Comparison of ENCODE assay signal across 50 mouse cellular contexts in the genomic region with DNA sequence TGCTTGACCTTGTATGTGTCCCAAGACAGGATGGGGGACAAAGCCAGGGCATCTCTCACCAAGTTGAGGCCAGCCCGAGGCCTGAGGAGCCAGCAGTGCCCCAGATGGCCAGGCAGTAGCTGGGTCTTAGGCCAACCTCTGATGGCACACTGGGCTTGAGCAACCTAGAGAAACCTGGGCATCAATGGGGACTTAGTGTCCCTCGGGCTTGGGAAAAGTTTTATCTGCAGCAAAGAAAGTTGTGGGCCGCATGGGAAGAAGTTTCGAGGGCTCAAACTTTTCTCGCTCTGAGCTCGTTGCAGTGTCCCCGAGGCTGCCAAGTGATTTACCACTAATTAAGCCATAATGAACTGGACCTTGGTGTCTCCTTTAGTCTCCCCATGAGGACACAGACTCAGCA. TPM values are rescaled to one million over a fixed set of nuclear protein-coding genes. Genes with fewer than 3 reads are reported as not detected.
"Had no signal": no experiment of that assay in that cellular context is flagged by ENCODE, and none has a peak within 500 bp of the region (broad histone marks: within the 10 kb centered on the region; RNA-seq: fewer than 3 reads in every experiment).

No protein-coding gene starts in this region.

- H3K4me1 ChIP-seq: heart, embryonic 12.5 days; heart, embryonic 13.5 days; heart, embryonic 15.5 days had no signal

- H3K27ac ChIP-seq: heart, embryonic 13.5 days; heart, embryonic 15.5 days; hindbrain, embryonic 10.5 days; hindbrain, embryonic 12.5 days; hindbrain, embryonic 13.5 days; hindbrain, embryonic 14.5 days; hindbrain, embryonic 15.5 days; hindbrain, postnatal 0 days; intestine, embryonic 15.5 days; kidney, embryonic 15.5 days; kidney, postnatal 0 days; layer of hippocampus, adult 2 months had no signal

- H3K9ac ChIP-seq: heart, embryonic 12.5 days; heart, embryonic 13.5 days; heart, embryonic 15.5 days; hindbrain, embryonic 12.5 days; hindbrain, embryonic 13.5 days; hindbrain, embryonic 14.5 days; hindbrain, embryonic 15.5 days; intestine, embryonic 15.5 days; kidney, embryonic 15.5 days had no signal

- H3K36me3 ChIP-seq: heart, embryonic 12.5 days; heart, embryonic 13.5 days; heart, embryonic 15.5 days; hindbrain, embryonic 10.5 days; hindbrain, embryonic 12.5 days; hindbrain, embryonic 13.5 days; hindbrain, embryonic 15.5 days; intestine, embryonic 15.5 days; kidney, embryonic 15.5 days had no signal

- H3K4me3 ChIP-seq: heart, embryonic 12.5 days; heart, embryonic 13.5 days; heart, embryonic 15.5 days; hindbrain, embryonic 10.5 days; hindbrain, embryonic 12.5 days; hindbrain, embryonic 13.5 days; hindbrain, embryonic 15.5 days; intestine, embryonic 15.5 days; kidney, embryonic 15.5 days; layer of hippocampus, adult 2 months had no signal

- DNase-seq: heart, postnatal 10 days; heart, postnatal 14 days; heart, postnatal 36 days; heart, postnatal 4 days; kidney, adult 11 months; kidney, adult 18-20 months; kidney, adult 2 months; kidney, adult 8-10 months; kidney, adult 9 months; kidney, postnatal 10 days; kidney, postnatal 14 days; kidney, postnatal 25 days; kidney, postnatal 36 days; kidney, postnatal 4 days; layer of hippocampus, adult 9-11 months; layer of hippocampus, postnatal 36 days had no signal

- ATAC-seq: hindbrain, embryonic 16.5 days; hindbrain, postnatal 0 days; inflammation-experienced regulatory T-cells, adult 6 months; intestine, embryonic 15.5 days; intestine, embryonic 16.5 days; intestine, postnatal 0 days had no signal

- H3K4me2 ChIP-seq: heart, embryonic 11.5 days; heart, embryonic 12.5 days; heart, embryonic 13.5 days; heart, embryonic 15.5 days; hindbrain, embryonic 12.5 days; hindbrain, embryonic 13.5 days; hindbrain, embryonic 14.5 days; hindbrain, embryonic 15.5 days; intestine, embryonic 15.5 days; kidney, embryonic 15.5 days had no signal

- H3K9me3 ChIP-seq: heart, embryonic 12.5 days; heart, embryonic 13.5 days; heart, embryonic 15.5 days; hindbrain, embryonic 10.5 days; hindbrain, embryonic 12.5 days; hindbrain, embryonic 13.5 days; hindbrain, embryonic 15.5 days; intestine, embryonic 15.5 days; kidney, embryonic 15.5 days had no signal

RNA-seq across cellular contexts. Expression of gene Olfr545, which starts 10.4 kb away (rescaled TPM):
- total RNA-seq: heart, postnatal 10 days; heart, postnatal 14 days; heart, postnatal 25 days; heart, postnatal 36 days; heart, postnatal 4 days; hematopoietic stem cell, adult 5-6 weeks; hindbrain, postnatal 0 days; layer of hippocampus, adult 18-20 months; layer of hippocampus, adult 2 months; layer of hippocampus, adult 8-10 months; layer of hippocampus, postnatal 10 days; layer of hippocampus, postnatal 14 days; layer of hippocampus, postnatal 25 days; layer of hippocampus, postnatal 36 days; left cerebral cortex, adult 18-20 months had no signal
- polyA plus RNA-seq: heart, embryonic 11.5 days; heart, embryonic 12.5 days; heart, embryonic 14.5 days; heart, embryonic 16.5 days; heart, postnatal 0 days; hindbrain, embryonic 11.5 days; inflammation-experienced regulatory T-cells, adult 6 months; intestine, embryonic 16.5 days; intestine, postnatal 0 days; kidney, adult 2 months; kidney, embryonic 14.5 days; kidney, embryonic 16.5 days; kidney, postnatal 0 days; large intestine, adult 2 months had no signal

RNA-seq across cellular contexts. Expression of gene Olfr544, which starts 21.6 kb away (rescaled TPM):
- total RNA-seq: heart, postnatal 10 days; heart, postnatal 14 days; heart, postnatal 25 days; heart, postnatal 36 days; heart, postnatal 4 days; hematopoietic stem cell, adult 5-6 weeks; hindbrain, postnatal 0 days; layer of hippocampus, adult 18-20 months; layer of hippocampus, adult 2 months; layer of hippocampus, adult 8-10 months; layer of hippocampus, postnatal 10 days; layer of hippocampus, postnatal 14 days; layer of hippocampus, postnatal 25 days; layer of hippocampus, postnatal 36 days; left cerebral cortex, adult 18-20 months had no signal
- polyA plus RNA-seq: heart, embryonic 13.5 days; heart, postnatal 0 days; inflammation-experienced regulatory T-cells, adult 6 months; intestine, embryonic 15.5 days; intestine, embryonic 16.5 days; kidney, adult 2 months; kidney, embryonic 14.5 days; kidney, embryonic 16.5 days; large intestine, adult 2 months had no signal

RNA-seq across cellular contexts. Expression of gene Olfr547, which starts 24.8 kb away (rescaled TPM):
- total RNA-seq: heart, postnatal 10 days; heart, postnatal 14 days; heart, postnatal 25 days; heart, postnatal 36 days; heart, postnatal 4 days; hematopoietic stem cell, adult 5-6 weeks; hindbrain, postnatal 0 days; layer of hippocampus, adult 18-20 months; layer of hippocampus, adult 2 months; layer of hippocampus, adult 8-10 months; layer of hippocampus, postnatal 10 days; layer of hippocampus, postnatal 14 days; layer of hippocampus, postnatal 25 days; layer of hippocampus, postnatal 36 days; left cerebral cortex, adult 18-20 months had no signal
- polyA plus RNA-seq: heart, embryonic 11.5 days; heart, embryonic 12.5 days; heart, embryonic 13.5 days; heart, embryonic 14.5 days; heart, embryonic 15.5 days; heart, embryonic 16.5 days; heart, postnatal 0 days; hindbrain, embryonic 10.5 days; hindbrain, embryonic 11.5 days; hindbrain, embryonic 12.5 days; hindbrain, embryonic 13.5 days; hindbrain, embryonic 14.5 days; hindbrain, embryonic 15.5 days; hindbrain, embryonic 16.5 days; hindbrain, postnatal 0 days; inflammation-experienced regulatory T-cells, adult 6 months; intestine, embryonic 14.5 days; intestine, embryonic 15.5 days; intestine, embryonic 16.5 days; intestine, postnatal 0 days; kidney, adult 2 months; kidney, embryonic 14.5 days; kidney, embryonic 15.5 days; kidney, embryonic 16.5 days; kidney, postnatal 0 days; large intestine, adult 2 months had no signal

RNA-seq across cellular contexts. Expression of gene Olfr543, which starts 28.2 kb away (rescaled TPM):
- total RNA-seq: heart, postnatal 10 days; heart, postnatal 14 days; heart, postnatal 25 days; heart, postnatal 36 days; heart, postnatal 4 days; hematopoietic stem cell, adult 5-6 weeks; hindbrain, postnatal 0 days; layer of hippocampus, adult 18-20 months; layer of hippocampus, adult 2 months; layer of hippocampus, adult 8-10 months; layer of hippocampus, postnatal 10 days; layer of hippocampus, postnatal 14 days; layer of hippocampus, postnatal 25 days; layer of hippocampus, postnatal 36 days; left cerebral cortex, adult 18-20 months had no signal
- polyA plus RNA-seq: heart, embryonic 13.5 days; heart, postnatal 0 days; intestine, postnatal 0 days; kidney, adult 2 months; kidney, postnatal 0 days; large intestine, adult 2 months had no signal

RNA-seq across cellular contexts. Expression of gene Olfr548-ps1, which starts 31.0 kb away (rescaled TPM):
- total RNA-seq: heart, postnatal 10 days; heart, postnatal 14 days; heart, postnatal 25 days; heart, postnatal 36 days; heart, postnatal 4 days; hematopoietic stem cell, adult 5-6 weeks; hindbrain, postnatal 0 days; layer of hippocampus, adult 18-20 months; layer of hippocampus, adult 2 months; layer of hippocampus, adult 8-10 months; layer of hippocampus, postnatal 10 days; layer of hippocampus, postnatal 14 days; layer of hippocampus, postnatal 25 days; layer of hippocampus, postnatal 36 days; left cerebral cortex, adult 18-20 months had no signal
- polyA plus RNA-seq: heart, embryonic 11.5 days; heart, embryonic 12.5 days; heart, embryonic 13.5 days; heart, embryonic 14.5 days; heart, embryonic 15.5 days; heart, embryonic 16.5 days; heart, postnatal 0 days; hindbrain, embryonic 10.5 days; hindbrain, embryonic 11.5 days; hindbrain, embryonic 12.5 days; hindbrain, embryonic 13.5 days; hindbrain, embryonic 14.5 days; hindbrain, embryonic 15.5 days; hindbrain, embryonic 16.5 days; hindbrain, postnatal 0 days; inflammation-experienced regulatory T-cells, adult 6 months; intestine, embryonic 14.5 days; intestine, embryonic 15.5 days; intestine, embryonic 16.5 days; intestine, postnatal 0 days; kidney, adult 2 months; kidney, embryonic 14.5 days; kidney, embryonic 15.5 days; kidney, embryonic 16.5 days; kidney, postnatal 0 days; large intestine, adult 2 months had no signal
